Mouse (Mus musculus) intestine, embryonic 14.5 days (tissue): Measurements from ENCODE around the gene Apol9b. TPM values are rescaled to one million over a fixed set of nuclear protein-coding genes. Genes with fewer than 3 reads are reported as not detected.

Experiments used
- ATAC-seq: fragments of 200-750 bp; cut with Nextera tagmentation; replicated peaks from 2 replicates; pipeline ENCODE4 v1.8.0; 2017; ENCODE audit warnings: low read depth, moderate number of reproducible peaks, moderate TSS enrichment, moderate library complexity; ENCODE audit not compliant: low FRiP score, low TSS enrichment
- DNase-seq: peaks from one replicate; pipeline ENCODE4 v3.0.0-alpha.2; 2018; ENCODE audit warnings: low spot score
- H3K27ac ChIP-seq: fragments of 300-500 bp; sonication (generic); 2 replicates; pipeline ENCODE4 v1.5.1; 2014; ENCODE audit warnings: low read depth, mild to moderate bottlenecking, control low read depth
- H3K27me3 ChIP-seq: fragments of 300-500 bp; sonication (generic); replicated peaks from 2 replicates; pipeline ENCODE4 v1.6.1; 2014; ENCODE audit warnings: low read length, control low read depth; ENCODE audit not compliant: control insufficient read depth, insufficient read depth
- H3K36me3 ChIP-seq: fragments of 300-500 bp; sonication (generic); 2 replicates; pipeline ENCODE4 v1.6.1; 2014; ENCODE audit warnings: low read length, control low read depth; ENCODE audit not compliant: control insufficient read depth, insufficient read depth
- H3K4me1 ChIP-seq: fragments of 300-500 bp; sonication (generic); replicated peaks from 2 replicates; pipeline ENCODE4 v1.6.1; 2014; ENCODE audit warnings: low read length, control low read depth, mixed read lengths; ENCODE audit not compliant: control insufficient read depth, insufficient read depth
- H3K4me2 ChIP-seq: fragments of 300-500 bp; sonication (generic); 2 replicates; pipeline ENCODE4 v1.6.1; 2014; ENCODE audit warnings: low read length
- H3K4me3 ChIP-seq: fragments of 300-500 bp; sonication (generic); 2 replicates; pipeline ENCODE4 v1.5.1; 2014; ENCODE audit warnings: low read depth, low read length, control low read depth, mixed read lengths
- H3K9ac ChIP-seq: fragments of 300-500 bp; sonication (generic); 2 replicates; pipeline ENCODE4 v1.6.1; 2014; ENCODE audit warnings: mild to moderate bottlenecking, low read length
- H3K9me3 ChIP-seq: fragments of 300-500 bp; sonication (generic); 2 replicates; pipeline ENCODE4 v1.6.1; 2016; ENCODE audit warnings: low read length, control low read depth; ENCODE audit not compliant: control insufficient read depth
- WGBS: fragments of 180-500 bp; shearing (Covaris S2); extraction: QIAGEN DNeasy Blood & Tissue Kit; methylation state at CpG from one replicate; pipeline ENCODE4 v1.1.7; 2014; 5-methylcytosine and 5-hydroxymethylcytosine counted together
- polyA plus RNA-seq: library from polyadenylated mRNA; unstranded; fragments of >200 nt; fragmentation: Nextera tagmentation; extraction: Ambion mirVana; gene quantifications from 2 replicates; pipeline ENCODE4 v1.2.1, GENCODE M21; 2014

Gene Apol9b
- polyA plus RNA-seq, 1 experiment from 2014 or later, result 0.32 TPM

GRCm38 (mm10) chr15:77763702-77764101, 34.9 kb downstream of the Apol9b start:
- Histone ChIP-seq H3K9ac (no peak overlapping the region), H3K4me1 (no peaks in the 10 kb centered on the region), H3K4me3 (no peak overlapping the region), H3K9me3 (no peaks in the 10 kb centered on the region), H3K27ac (no peak overlapping the region), H3K4me2 (no peak overlapping the region), H3K36me3 (peaks cover 87% of the 10 kb centered on the region), H3K27me3 (no peaks in the 10 kb centered on the region)
- ATAC-seq (no peak), DNase-seq (no peak)
- 75% methylated on average over 11 of the region's 11 CpGs for WGBS

- H3K9me3 ChIP-seq, result no peaks in the 10 kb centered on the region
- 62% methylated on average over 13 of the region's 13 CpGs for WGBS
- no peak overlapping the region for H3K27ac ChIP-seq
- H3K9ac ChIP-seq, result no peak overlapping the region
- no peaks in the 10 kb centered on the region for H3K4me1 ChIP-seq
- H3K4me2 ChIP-seq, result no peak overlapping the region
- H3K27me3 ChIP-seq, result no peaks in the 10 kb centered on the region
- H3K4me3 ChIP-seq, result no peak overlapping the region
- peaks cover 95% of the 10 kb centered on the region for H3K36me3 ChIP-seq
- ATAC-seq, result no peak
- DNase-seq, result no peak
Observed at GRCm38 (mm10) chr15:77764391-77765006, 35.7 kb downstream of the Apol9b start.

- no peak overlapping the region for H3K4me3 ChIP-seq
- peaks cover 100% of the 10 kb centered on the region for H3K36me3 ChIP-seq
- no peak overlapping the region for H3K27ac ChIP-seq
- no peak for DNase-seq
- no peaks in the 10 kb centered on the region for H3K4me1 ChIP-seq
- no peaks in the 10 kb centered on the region for H3K9me3 ChIP-seq
- H3K27me3 ChIP-seq, result no peaks in the 10 kb centered on the region
- WGBS, result 88% methylated on average over 16 of the region's 16 CpGs
- no peak for ATAC-seq
- H3K4me2 ChIP-seq, result no peak overlapping the region
- H3K9ac ChIP-seq, result no peak overlapping the region
Observed at GRCm38 (mm10) chr15:77765484-77766093, 36.8 kb downstream of the Apol9b start.

GRCm38 (mm10) chr15:77766981-77767380, 38.1 kb downstream of the Apol9b start:
- ATAC-seq (no peak), DNase-seq (no peak)
- 94% methylated on average over 11 of the region's 11 CpGs for WGBS
- no peaks in the 10 kb centered on the region for H3K9me3 ChIP-seq
- no peaks in the 10 kb centered on the region for H3K4me1 ChIP-seq
- H3K36me3 ChIP-seq, result peaks cover 100% of the 10 kb centered on the region
- no peak overlapping the region for H3K4me2 ChIP-seq
- no peaks in the 10 kb centered on the region for H3K27me3 ChIP-seq
- H3K4me3 ChIP-seq, result no peak overlapping the region
- no peak overlapping the region for H3K9ac ChIP-seq
- no peak overlapping the region for H3K27ac ChIP-seq

- no peak overlapping the region for H3K4me3 ChIP-seq
- DNase-seq (no peak), ATAC-seq (no peak)
- peaks cover 99% of the 10 kb centered on the region for H3K36me3 ChIP-seq
- no peak overlapping the region for H3K4me2 ChIP-seq
- no peaks in the 10 kb centered on the region for H3K4me1 ChIP-seq
- H3K27ac ChIP-seq, result no peak overlapping the region
- no peaks in the 10 kb centered on the region for H3K27me3 ChIP-seq
- no peak overlapping the region for H3K9ac ChIP-seq
- H3K9me3 ChIP-seq, result no peaks in the 10 kb centered on the region
- 95% methylated on average over 5 of the region's 5 CpGs for WGBS
Observed at GRCm38 (mm10) chr15:77770341-77770740, 41.5 kb downstream of the Apol9b start.

- Histone ChIP-seq H3K4me3 (no peak overlapping the region), H3K4me1 (no peaks in the 10 kb centered on the region), H3K9me3 (no peaks in the 10 kb centered on the region), H3K9ac (no peak overlapping the region), H3K36me3 (peaks cover 99% of the 10 kb centered on the region), H3K4me2 (no peak overlapping the region), H3K27me3 (no peaks in the 10 kb centered on the region), H3K27ac (no peak overlapping the region)
- no peak for ATAC-seq
- 91% methylated on average over 9 of the region's 9 CpGs for WGBS
- DNase-seq, result no peak
Observed at GRCm38 (mm10) chr15:77770942-77771341, 42.1 kb downstream of the Apol9b start.

GRCm38 (mm10) chr15:77773099-77773915, 44.5 kb downstream of the Apol9b start:
- no peaks in the 10 kb centered on the region for H3K4me1 ChIP-seq
- ATAC-seq, result peak; percentile 48
- H3K27me3 ChIP-seq, result no peaks in the 10 kb centered on the region
- H3K9me3 ChIP-seq, result no peaks in the 10 kb centered on the region
- 67% methylated on average over 18 of the region's 19 CpGs for WGBS
- no peak overlapping the region for H3K4me3 ChIP-seq
- peaks cover 98% of the 10 kb centered on the region for H3K36me3 ChIP-seq
- no peak overlapping the region for H3K4me2 ChIP-seq
- peak overlapping the region; percentile 29; the same call in 1 of the 2 replicates for H3K27ac ChIP-seq
- DNase-seq, result no peak
- no peak overlapping the region for H3K9ac ChIP-seq

- Histone ChIP-seq H3K9me3 (no peaks in the 10 kb centered on the region), H3K4me1 (no peaks in the 10 kb centered on the region), H3K4me2 (no peak overlapping the region), H3K27me3 (no peaks in the 10 kb centered on the region), H3K4me3 (no peak overlapping the region), H3K36me3 (peaks cover 98% of the 10 kb centered on the region), H3K27ac (no peak overlapping the region), H3K9ac (no peak overlapping the region)
- WGBS, result 93% methylated on average over 10 of the region's 10 CpGs
- no peak for ATAC-seq
- DNase-seq, result no peak
Observed at GRCm38 (mm10) chr15:77774303-77774702, 45.5 kb downstream of the Apol9b start.
